Mouse (Mus musculus) testis, postnatal 14 days (tissue): ENCODE results near the gene Mrgpra2b.
"Not testable (repeated sequence)": the region's sequence is repeated elsewhere in the genome, so short reads cannot be mapped to it uniquely, and the experiment has no call there.

Experiments
- DNase-seq: peaks from one replicate; pipeline ENCODE4 v3.0.0; 2021; ENCODE audit warnings: low spot score

Mrgpra2b gene

GRCm38 (mm10) chr7:47528762-47529161 is at the start of gene Mrgpra2b:
Gene Mrgpra2b, minus strand, starts transcription at chr7:47528862.
- DNase-seq, result no peak

DNA sequence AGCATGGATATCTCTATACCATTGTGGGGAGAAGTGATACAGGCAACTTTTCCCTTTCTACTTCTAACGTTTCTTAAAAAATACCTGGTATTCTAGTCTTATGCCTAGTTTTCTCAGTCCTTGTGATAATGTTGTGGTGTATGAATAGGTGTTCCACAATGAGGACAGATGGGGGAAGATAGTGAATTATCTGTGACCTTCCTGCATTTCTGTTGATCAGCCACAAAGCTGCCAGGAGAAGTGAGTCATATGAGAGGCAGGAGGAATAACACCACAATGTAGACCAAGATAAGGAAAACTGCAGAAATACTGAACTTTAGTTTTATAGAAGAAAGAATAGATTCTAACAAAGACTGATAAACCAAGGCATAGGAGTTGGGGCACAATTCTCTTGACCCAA is 12.3 kb downstream of the Mrgpra2b start:
- no peak for DNase-seq

GRCm38 (mm10) chr7:47515050-47515449 is 13.6 kb downstream of the Mrgpra2b start:
- DNase-seq, result no peak

DNA sequence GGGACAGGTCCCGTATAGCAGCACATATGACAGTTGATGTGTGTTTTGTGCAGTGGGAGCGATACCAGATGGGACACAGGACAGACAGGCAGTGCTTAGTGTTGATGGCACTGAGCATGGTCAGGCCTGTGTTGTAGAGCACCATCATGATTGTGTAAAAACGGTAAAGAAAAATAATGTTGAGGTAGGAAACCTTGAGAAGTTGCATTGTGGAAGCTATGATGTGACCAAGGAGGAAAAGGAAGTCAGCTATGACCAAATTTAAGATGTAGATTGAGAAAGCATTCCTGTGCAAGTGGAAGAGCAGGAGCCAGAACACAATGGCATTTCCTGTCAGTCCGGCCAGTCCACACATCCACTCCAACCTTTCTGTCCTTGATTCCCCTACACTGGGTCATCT is 25.7 kb downstream of the Mrgpra2b start:
- DNase-seq, result no peak

GRCm38 (mm10) chr7:47491266-47491665 is 37.4 kb downstream of the Mrgpra2b start:
- not testable (repeated sequence) for DNase-seq

DNA sequence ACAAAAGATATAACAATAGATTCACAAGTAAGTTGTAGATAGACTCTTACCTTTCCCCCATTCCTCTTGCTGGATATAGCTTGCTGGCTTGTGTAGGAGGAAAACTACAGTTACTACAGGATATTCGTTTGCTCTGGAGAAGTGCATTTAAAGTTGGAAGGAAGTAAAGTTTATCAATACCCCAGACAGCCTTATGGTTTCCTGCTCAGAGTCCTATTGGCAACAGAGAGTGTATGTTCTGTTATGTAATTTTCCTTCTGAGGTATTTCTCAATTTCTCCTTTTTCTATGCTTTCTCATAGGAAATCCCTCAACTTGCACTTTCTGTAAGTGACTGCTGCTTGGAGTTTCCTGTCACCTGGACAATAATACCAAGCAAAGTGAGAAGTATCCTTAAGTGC is 39.2 kb downstream of the Mrgpra2b start:
- DNase-seq, result not testable (repeated sequence)

DNA sequence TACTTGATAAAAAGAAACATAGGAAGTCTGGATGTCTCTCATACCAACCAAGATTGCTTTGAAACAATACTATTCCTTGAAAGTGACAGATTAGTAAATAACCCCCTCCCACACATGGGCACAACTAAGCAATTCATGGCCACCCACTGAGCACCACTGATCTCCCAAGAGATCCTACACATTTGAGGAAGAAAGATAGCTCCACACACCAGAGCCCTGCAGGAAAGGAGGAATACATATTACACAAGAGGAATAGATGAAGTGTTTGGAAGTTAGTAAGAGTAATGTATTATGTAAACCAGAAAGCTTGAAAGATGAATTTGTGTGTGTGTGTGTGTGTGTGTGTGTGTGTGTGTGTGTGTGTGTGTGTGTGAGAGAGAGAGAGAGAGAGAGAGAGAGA is 45.5 kb downstream of the Mrgpra2b start:
- not testable (repeated sequence) for DNase-seq

DNA sequence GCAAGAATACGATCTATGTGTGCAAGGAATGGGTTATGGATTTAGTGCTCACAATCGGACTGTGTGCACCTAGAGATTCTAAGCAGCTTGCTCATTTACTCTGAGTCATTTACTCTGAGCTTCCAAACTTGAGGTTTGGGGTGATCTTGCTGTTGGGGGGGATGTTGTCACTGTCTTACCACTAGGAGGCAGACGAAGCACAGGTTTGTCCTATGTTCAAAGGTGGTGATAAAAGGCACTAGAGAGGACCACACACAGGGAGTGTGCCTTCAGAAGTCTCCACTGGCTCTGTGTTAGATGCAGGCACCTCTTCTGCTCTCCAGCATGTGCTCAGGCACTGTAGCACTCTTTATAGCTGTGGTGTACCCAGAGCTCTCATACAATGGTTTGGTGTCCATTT is 54.8 kb downstream of the Mrgpra2b start:
- not testable (repeated sequence) for DNase-seq

GRCm38 (mm10) chr7:47465278-47465981 is 63.2 kb downstream of the Mrgpra2b start:
- not testable (repeated sequence) for DNase-seq

DNA sequence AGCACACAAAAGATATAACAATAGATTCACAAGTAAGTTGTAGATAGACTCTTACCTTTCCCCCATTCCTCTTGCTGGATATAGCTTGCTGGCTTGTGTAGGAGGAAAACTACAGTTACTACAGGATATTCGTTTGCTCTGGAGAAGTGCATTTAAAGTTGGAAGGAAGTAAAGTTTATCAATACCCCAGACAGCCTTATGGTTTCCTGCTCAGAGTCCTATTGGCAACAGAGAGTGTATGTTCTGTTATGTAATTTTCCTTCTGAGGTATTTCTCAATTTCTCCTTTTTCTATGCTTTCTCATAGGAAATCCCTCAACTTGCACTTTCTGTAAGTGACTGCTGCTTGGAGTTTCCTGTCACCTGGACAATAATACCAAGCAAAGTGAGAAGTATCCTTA is 76.6 kb downstream of the Mrgpra2b start, which contains the start of gene Mrgpra2a:
Mrgpra2a (minus strand) TSS at position 125 of the 400 bp plus-strand sequence.
- DNase-seq, result not testable (repeated sequence)

- not testable (repeated sequence) for DNase-seq
These were observed 82.9 kb downstream of the Mrgpra2b start for GRCm38 (mm10) chr7:47445729-47446128.

DNA sequence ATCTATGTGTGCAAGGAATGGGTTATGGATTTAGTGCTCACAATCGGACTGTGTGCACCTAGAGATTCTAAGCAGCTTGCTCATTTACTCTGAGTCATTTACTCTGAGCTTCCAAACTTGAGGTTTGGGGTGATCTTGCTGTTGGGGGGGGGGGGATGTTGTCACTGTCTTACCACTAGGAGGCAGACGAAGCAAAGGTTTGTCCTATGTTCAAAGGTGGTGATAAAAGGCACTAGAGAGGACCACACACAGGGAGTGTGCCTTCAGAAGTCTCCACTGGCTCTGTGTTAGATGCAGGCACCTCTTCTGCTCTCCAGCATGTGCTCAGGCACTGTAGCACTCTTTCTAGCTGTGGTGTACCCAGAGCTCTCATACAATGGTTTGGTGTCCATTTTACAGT is 92.2 kb downstream of the Mrgpra2b start:
- not testable (repeated sequence) for DNase-seq

GRCm38 (mm10) chr7:47427815-47428508 is 100.7 kb downstream of the Mrgpra2b start:
- DNase-seq, result not testable (repeated sequence)
